Mouse (Mus musculus): Measurements from ENCODE around the gene Spice1.

- TF ChIP-seq CTCF (IDR thresholded peaks at IDR 0.05; ENCODE audit: low read depth) (peak; percentile 76), EP300 (IDR thresholded peaks at IDR 0.05; ENCODE audit: low read depth) (no peak)
Measured at GRCm38 (mm10) chr16:44361921-44362890, 15.3 kb downstream of the Spice1 start.
